Mouse (Mus musculus): ENCODE results near the gene Rasl12.

DNA sequence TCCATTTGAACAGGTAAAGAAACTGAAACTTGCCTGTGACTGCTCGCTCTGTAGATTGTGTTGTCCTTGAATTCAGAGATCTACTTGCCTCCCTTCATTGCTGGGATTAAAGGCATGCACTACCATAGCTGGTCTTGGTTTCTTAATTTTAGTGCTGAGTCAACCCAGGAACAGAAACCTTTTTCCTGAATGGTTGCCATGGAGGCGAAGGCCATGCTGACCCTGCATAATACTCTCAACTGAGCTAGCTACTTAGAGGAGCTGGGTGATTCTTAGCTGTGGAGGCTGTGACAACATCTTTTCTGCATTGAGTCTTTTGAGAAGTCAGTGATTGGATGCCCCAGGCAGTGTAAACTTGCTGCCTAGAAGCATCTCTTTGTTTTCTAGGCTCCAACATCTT is 41.3 kb upstream of the Rasl12 start:
- TF ChIP-seq CTCF (IDR thresholded peaks at IDR 0.05; ENCODE audit: borderline replicate concordance, control insufficient read depth, extremely low read depth, insufficient read depth, low read length, poor library complexity) (no peak), POLR2A (IDR thresholded peaks at IDR 0.05; ENCODE audit: control insufficient read depth, extremely low read depth, insufficient read depth, low read length, poor library complexity) (no peak)
